Mouse (Mus musculus): ENCODE results near the gene Olfr103. TPM values are rescaled to one million over a fixed set of nuclear protein-coding genes. Genes with fewer than 3 reads are reported as not detected.

The Olfr103 gene
- polyA plus RNA-seq (2016; fragmentation: Nextera tagmentation; extraction: Ambion mirVana): not detected in 2 replicates

- Histone ChIP-seq H3K9me3 (replicated peaks) (no peaks in the 10 kb centered on the region), H3K4me1 (no peaks in the 10 kb centered on the region), H3K36me3 (no peaks in the 10 kb centered on the region), H3K4me3 (no peak within 1 kb of the TSS), H3K4me2 (no peak within 1 kb of the TSS), H3K27ac (no peak within 1 kb of the TSS), H3K9ac (no peak within 1 kb of the TSS), H3K27me3 (replicated peaks) (no peaks in the 10 kb centered on the region)
- ATAC-seq: no peak
- 75% methylated on average over 2 of the region's 2 CpGs for WGBS (ENCODE audit: insufficient replicate concordance)
Measured at GRCm38 (mm10) chr17:37339598-37339997, at the start of gene Olfr103. TSS of gene Olfr103 (minus strand) at chr17:37339698.

- no peak for ATAC-seq
- no peak within 1 kb of the TSS for H3K9ac ChIP-seq
- H3K27ac ChIP-seq: no peak within 1 kb of the TSS
- H3K4me1 ChIP-seq: no peaks in the 10 kb centered on the region
- H3K36me3 ChIP-seq: no peaks in the 10 kb centered on the region
- no peak within 1 kb of the TSS for H3K4me2 ChIP-seq
- no peak within 1 kb of the TSS for H3K4me3 ChIP-seq
- no peaks in the 10 kb centered on the region for H3K27me3 ChIP-seq (replicated peaks)
- no peaks in the 10 kb centered on the region for H3K9me3 ChIP-seq (replicated peaks)
Measured at GRCm38 (mm10) chr17:37378733-37379132, 39.2 kb upstream of the Olfr103 start, which contains the start of gene Olfr105-ps. TSS of gene Olfr105-ps (plus strand) at chr17:37379033.

GRCm38 (mm10) chr17:37359282-37359681 is 19.8 kb upstream of the Olfr103 start, which contains the start of gene Olfr104-ps:
TSS of gene Olfr104-ps (plus strand) at chr17:37359582.
- Histone ChIP-seq H3K9me3 (replicated peaks) (no peaks in the 10 kb centered on the region), H3K27ac (no peak within 1 kb of the TSS), H3K9ac (no peak within 1 kb of the TSS), H3K4me2 (no peak within 1 kb of the TSS), H3K36me3 (no peaks in the 10 kb centered on the region), H3K4me1 (no peaks in the 10 kb centered on the region), H3K27me3 (replicated peaks) (no peaks in the 10 kb centered on the region), H3K4me3 (no peak within 1 kb of the TSS)
- no peak for ATAC-seq

- Histone ChIP-seq H3K4me3 (no peak within 1 kb of the TSS), H3K27ac (no peak within 1 kb of the TSS), H3K4me1 (no peaks in the 10 kb centered on the region), H3K4me2 (no peak within 1 kb of the TSS), H3K36me3 (no peaks in the 10 kb centered on the region), H3K27me3 (replicated peaks) (no peaks in the 10 kb centered on the region), H3K9me3 (replicated peaks) (no peaks in the 10 kb centered on the region), H3K9ac (no peak within 1 kb of the TSS)
- ATAC-seq: no peak
Measured at GRCm38 (mm10) chr17:37316954-37317353, 22.5 kb downstream of the Olfr103 start, which contains the start of gene Olfr102. TSS of gene Olfr102 (minus strand) at chr17:37317054.

GRCm38 (mm10) chr17:37310146-37310699 is 29.3 kb downstream of the Olfr103 start:
- H3K4me3 ChIP-seq: no peak overlapping the region
- no peaks in the 10 kb centered on the region for H3K9me3 ChIP-seq (replicated peaks)
- no peaks in the 10 kb centered on the region for H3K27me3 ChIP-seq (replicated peaks)
- no peak overlapping the region for H3K27ac ChIP-seq
- H3K9ac ChIP-seq: no peak overlapping the region
- ATAC-seq: no peak
- H3K36me3 ChIP-seq: no peaks in the 10 kb centered on the region
- WGBS (ENCODE audit: insufficient replicate concordance): 32% methylated on average over 2 of the region's 2 CpGs
- no peaks in the 10 kb centered on the region for H3K4me1 ChIP-seq
- no peak overlapping the region for H3K4me2 ChIP-seq

GRCm38 (mm10) chr17:37308483-37308882 is 31.0 kb downstream of the Olfr103 start:
- no peak overlapping the region for H3K9ac ChIP-seq
- WGBS (ENCODE audit: insufficient replicate concordance): 26% methylated on average over 4 of the region's 4 CpGs
- no peak overlapping the region for H3K27ac ChIP-seq
- no peak overlapping the region for H3K4me2 ChIP-seq
- H3K4me1 ChIP-seq: no peaks in the 10 kb centered on the region
- no peaks in the 10 kb centered on the region for H3K36me3 ChIP-seq
- H3K27me3 ChIP-seq (replicated peaks): no peaks in the 10 kb centered on the region
- no peak for ATAC-seq
- H3K9me3 ChIP-seq (replicated peaks): no peaks in the 10 kb centered on the region
- H3K4me3 ChIP-seq: no peak overlapping the region

- H3K9me3 ChIP-seq (replicated peaks): no peaks in the 10 kb centered on the region
- no peak within 1 kb of the TSS for H3K4me2 ChIP-seq
- no peaks in the 10 kb centered on the region for H3K4me1 ChIP-seq
- H3K9ac ChIP-seq: no peak within 1 kb of the TSS
- no peaks in the 10 kb centered on the region for H3K36me3 ChIP-seq
- H3K27ac ChIP-seq: no peak within 1 kb of the TSS
- H3K4me3 ChIP-seq: no peak within 1 kb of the TSS
- no peak for ATAC-seq
- no peaks in the 10 kb centered on the region for H3K27me3 ChIP-seq (replicated peaks)
- WGBS (ENCODE audit: insufficient replicate concordance): 56% methylated on average over 4 of the region's 4 CpGs
Measured at GRCm38 (mm10) chr17:37304213-37304612, 35.3 kb downstream of the Olfr103 start, which contains the start of gene Olfr101. TSS of gene Olfr101 (minus strand) at chr17:37304313.

Other genes starting within 250 kb of the Olfr103 start
- not detected in 2 replicates for gene Olfr91, start 241.4 kb downstream of the Olfr103 start, polyA plus RNA-seq (2016; fragmentation: Nextera tagmentation; extraction: Ambion mirVana)
- not detected in 2 replicates for gene Olfr92, start 219.6 kb downstream of the Olfr103 start, polyA plus RNA-seq (2016; fragmentation: Nextera tagmentation; extraction: Ambion mirVana)
- gene Olfr93, start 178.2 kb downstream of the Olfr103 start, polyA plus RNA-seq (2016; fragmentation: Nextera tagmentation; extraction: Ambion mirVana): not detected in 2 replicates
- not detected in 2 replicates for gene Ubd, start 145.8 kb downstream of the Olfr103 start, polyA plus RNA-seq (2016; fragmentation: Nextera tagmentation; extraction: Ambion mirVana)
- gene Olfr94, start 138.7 kb downstream of the Olfr103 start, polyA plus RNA-seq (2016; fragmentation: Nextera tagmentation; extraction: Ambion mirVana): not detected in 2 replicates
- not detected in 2 replicates for gene Olfr95, start 126.6 kb downstream of the Olfr103 start, polyA plus RNA-seq (2016; fragmentation: Nextera tagmentation; extraction: Ambion mirVana)
- gene Olfr96, start 119.6 kb downstream of the Olfr103 start, polyA plus RNA-seq (2016; fragmentation: Nextera tagmentation; extraction: Ambion mirVana): not detected in 2 replicates
- not detected in 2 replicates for gene Olfr97, start 102.4 kb downstream of the Olfr103 start, polyA plus RNA-seq (2016; fragmentation: Nextera tagmentation; extraction: Ambion mirVana)
- not detected in 2 replicates for gene Olfr98, start 75.9 kb downstream of the Olfr103 start, polyA plus RNA-seq (2016; fragmentation: Nextera tagmentation; extraction: Ambion mirVana)
- gene H2-M3, start 69.5 kb downstream of the Olfr103 start, polyA plus RNA-seq (2016; fragmentation: Nextera tagmentation; extraction: Ambion mirVana): 1.1 and 1.5 TPM in 2 replicates
- gene Olfr99, start 56.2 kb downstream of the Olfr103 start, polyA plus RNA-seq (2016; fragmentation: Nextera tagmentation; extraction: Ambion mirVana): not detected in 2 replicates
- not detected in 2 replicates for gene Olfr101, start 35.4 kb downstream of the Olfr103 start, polyA plus RNA-seq (2016; fragmentation: Nextera tagmentation; extraction: Ambion mirVana)
- not detected in 2 replicates for gene Olfr102, start 22.6 kb downstream of the Olfr103 start, polyA plus RNA-seq (2016; fragmentation: Nextera tagmentation; extraction: Ambion mirVana)
- gene Olfr104-ps, start 19.9 kb upstream of the Olfr103 start, polyA plus RNA-seq (2016; fragmentation: Nextera tagmentation; extraction: Ambion mirVana): not detected in 2 replicates
- gene Olfr105-ps, start 39.3 kb upstream of the Olfr103 start, polyA plus RNA-seq (2016; fragmentation: Nextera tagmentation; extraction: Ambion mirVana): not detected in 2 replicates
- gene Olfr106-ps, start 50.7 kb upstream of the Olfr103 start, polyA plus RNA-seq (2016; fragmentation: Nextera tagmentation; extraction: Ambion mirVana): not detected in 2 replicates
- gene Olfr107, start 59.5 kb upstream of the Olfr103 start, polyA plus RNA-seq (2016; fragmentation: Nextera tagmentation; extraction: Ambion mirVana): not detected in 2 replicates
- gene Olfr108, start 105.8 kb upstream of the Olfr103 start, polyA plus RNA-seq (2016; fragmentation: Nextera tagmentation; extraction: Ambion mirVana): not detected in 2 replicates
- gene Olfr109, start 119.2 kb upstream of the Olfr103 start, polyA plus RNA-seq (2016; fragmentation: Nextera tagmentation; extraction: Ambion mirVana): not detected in 2 replicates
- not detected in 2 replicates for gene H2-M2, start 143.9 kb upstream of the Olfr103 start, polyA plus RNA-seq (2016; fragmentation: Nextera tagmentation; extraction: Ambion mirVana)
- gene Olfr110, start 152.8 kb upstream of the Olfr103 start, polyA plus RNA-seq (2016; fragmentation: Nextera tagmentation; extraction: Ambion mirVana): not detected in 2 replicates
- gene Olfr111, start 168.3 kb upstream of the Olfr103 start, polyA plus RNA-seq (2016; fragmentation: Nextera tagmentation; extraction: Ambion mirVana): not detected in 2 replicates
- not detected in 2 replicates for gene Olfr112, start 229.8 kb upstream of the Olfr103 start, polyA plus RNA-seq (2016; fragmentation: Nextera tagmentation; extraction: Ambion mirVana)
- gene Olfr113, start 238.0 kb upstream of the Olfr103 start, polyA plus RNA-seq (2016; fragmentation: Nextera tagmentation; extraction: Ambion mirVana): not detected in 2 replicates